Comparison of ENCODE assay signal across 9 mouse cellular contexts in the genomic region with DNA sequence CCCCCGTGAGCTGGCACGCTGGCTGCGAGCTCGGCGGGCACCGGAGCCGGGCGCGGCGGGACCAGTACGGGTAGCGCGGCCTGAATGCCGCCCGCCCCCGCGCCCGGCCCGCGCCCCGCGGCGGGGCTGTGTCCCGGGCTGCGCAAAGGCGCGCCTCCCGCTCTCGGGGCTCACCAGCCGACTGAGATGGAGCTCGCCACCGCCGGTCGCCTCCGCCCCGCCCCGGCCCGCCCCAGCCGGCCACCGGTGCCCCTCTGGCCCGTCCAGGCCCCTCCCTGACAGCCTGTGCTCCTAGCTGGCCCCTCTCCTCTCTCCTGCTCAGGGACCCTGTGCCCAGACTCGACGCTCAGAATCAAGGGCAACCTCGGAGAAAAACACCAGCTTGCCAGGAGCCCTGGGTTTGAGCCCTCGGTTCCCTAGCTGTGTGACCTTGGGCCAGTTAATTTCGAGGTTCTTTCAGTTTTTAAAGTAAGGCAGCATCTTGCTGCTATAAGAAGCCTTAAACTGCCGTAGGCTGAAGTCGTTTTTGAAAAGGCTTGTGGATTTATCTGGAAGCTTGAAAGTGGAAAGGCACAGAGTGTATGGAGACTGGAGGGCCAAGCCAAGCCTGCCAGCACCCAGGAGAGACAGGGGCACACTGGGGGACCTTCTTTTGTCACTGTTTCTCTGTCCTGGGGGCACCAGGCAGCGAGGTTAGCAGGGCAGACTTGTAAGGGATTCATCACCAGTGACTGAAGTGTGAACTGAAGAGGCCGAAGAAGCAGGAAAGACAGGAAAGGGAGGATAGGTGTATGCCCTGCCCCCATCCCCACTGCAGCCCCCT. TPM values are rescaled to one million over a fixed set of nuclear protein-coding genes. Genes with fewer than 3 reads are reported as not detected.
DNase-seq lines count a peak whose midpoint lies in the region; ATAC-seq and TF ChIP-seq lines count a peak whose summit lies in the region.
"Had no signal": no experiment of that assay in that cellular context is flagged by ENCODE, and none has a peak within 500 bp of the region (broad histone marks: within the 10 kb centered on the region; RNA-seq: fewer than 3 reads in every experiment).

A gene (minus strand): TSS at position 183 of the 823 bp plus-strand sequence.

- H3K4me1 ChIP-seq in heart, embryonic 13.5 days = peaks cover 28% of the 10 kb centered on the region
- H3K4me1 ChIP-seq in forebrain, embryonic 14.5 days (ENCODE audit: control insufficient read depth, insufficient read depth, low read length) = peaks cover 4% of the 10 kb centered on the region; the same call in 1 of the 2 replicates
- H3K4me1 ChIP-seq in limb, embryonic 14.5 days (ENCODE audit: control insufficient read depth, insufficient read depth, low read length) = peaks cover 10% of the 10 kb centered on the region

- peak within 1 kb of the TSS; percentile 73 for H3K9ac ChIP-seq in heart, embryonic 13.5 days
- H3K9ac ChIP-seq in forebrain, embryonic 14.5 days (ENCODE audit: low read length) = peak within 1 kb of the TSS; percentile 35
- peak within 1 kb of the TSS; percentile 38; the same call in 1 of the 2 replicates for H3K9ac ChIP-seq in limb, embryonic 14.5 days (ENCODE audit: low read depth, low read length, severe bottlenecking)

- no peak for ATAC-seq in heart, embryonic 13.5 days (ENCODE audit: extremely low read depth, insufficient number of reproducible peaks, low FRiP score, low TSS enrichment)
- ATAC-seq in forebrain, embryonic 14.5 days = no peak
- no peak for ATAC-seq in limb, embryonic 14.5 days (ENCODE audit: low FRiP score, low read depth)

- DNase-seq in heart, postnatal 25 days (ENCODE audit: low spot score) = no peak
- peak; percentile 66 to 68 for DNase-seq in adrenal gland, postnatal 36 days
- DNase-seq in forebrain, embryonic 14.5 days (ENCODE audit: low spot score) = no peak
- no peak for DNase-seq in limb, embryonic 14.5 days (ENCODE audit: low spot score)
- no peak for DNase-seq in adipocyte (ENCODE audit: low spot score)
- no peak for DNase-seq in frontal cortex, postnatal 10 days (ENCODE audit: low spot score in 2 of 2)
- no peak for DNase-seq in lung, postnatal 10 days

- WGBS in heart, embryonic 13.5 days = 6% methylated on average over 42 of the region's 50 CpGs
- WGBS in forebrain, embryonic 14.5 days = 6% methylated on average over 46 of the region's 50 CpGs
- 13% methylated on average over 12 of the region's 50 CpGs for WGBS in limb, embryonic 14.5 days

- H3K4me3 ChIP-seq in heart, embryonic 13.5 days = peak within 1 kb of the TSS; percentile 52
- H3K4me3 ChIP-seq in forebrain, embryonic 14.5 days (ENCODE audit: low read depth, low read length) = peak within 1 kb of the TSS; percentile 24
- peak within 1 kb of the TSS; percentile 38 for H3K4me3 ChIP-seq in limb, embryonic 14.5 days (replicated peaks; ENCODE audit: low read length)

- peaks cover 26% of the 10 kb centered on the region for H3K36me3 ChIP-seq in heart, embryonic 13.5 days
- H3K36me3 ChIP-seq in forebrain, embryonic 14.5 days (ENCODE audit: control insufficient read depth, insufficient read depth, low read length) = peaks cover 17% of the 10 kb centered on the region; the same call in 1 of the 2 replicates
- peaks cover 17% of the 10 kb centered on the region for H3K36me3 ChIP-seq in limb, embryonic 14.5 days (ENCODE audit: control insufficient read depth, insufficient read depth, low read length)

- H3K27me3 ChIP-seq in heart, embryonic 13.5 days (replicated peaks) = peaks cover 90% of the 10 kb centered on the region
- H3K27me3 ChIP-seq in forebrain, embryonic 14.5 days (replicated peaks; ENCODE audit: control insufficient read depth, insufficient read depth, low read length) = peaks cover 48% of the 10 kb centered on the region
- H3K27me3 ChIP-seq in limb, embryonic 14.5 days (ENCODE audit: control insufficient read depth, insufficient read depth, low read length) = peaks cover 64% of the 10 kb centered on the region

- H3K4me2 ChIP-seq in heart, embryonic 13.5 days = peak within 1 kb of the TSS; percentile 78
- H3K4me2 ChIP-seq in forebrain, embryonic 14.5 days (ENCODE audit: low read length) = peak within 1 kb of the TSS; percentile 48
- H3K4me2 ChIP-seq in limb, embryonic 14.5 days (replicated peaks; ENCODE audit: low read depth, low read length, severe bottlenecking) = peak within 1 kb of the TSS; percentile 64

- no peak for TF ChIP-seq POLR2A in limb, embryonic 14.5 days (IDR thresholded peaks at IDR 0.05; ENCODE audit: borderline replicate concordance, extremely low read depth, insufficient read depth, insufficient read length)

- H3K9me3 ChIP-seq in heart, embryonic 13.5 days = no peaks in the 10 kb centered on the region
- H3K9me3 ChIP-seq in forebrain, embryonic 14.5 days (replicated peaks; ENCODE audit: control insufficient read depth, low read length) = no peaks in the 10 kb centered on the region
- no peaks in the 10 kb centered on the region for H3K9me3 ChIP-seq in limb, embryonic 14.5 days (ENCODE audit: control insufficient read depth, low read length)

- no peak within 1 kb of the TSS for H3K27ac ChIP-seq in heart, embryonic 13.5 days (replicated peaks)
- H3K27ac ChIP-seq in forebrain, embryonic 14.5 days (ENCODE audit: low read depth, low read length) = no peak within 1 kb of the TSS
- H3K27ac ChIP-seq in limb, embryonic 14.5 days (replicated peaks; ENCODE audit: low read depth, low read length) = no peak within 1 kb of the TSS

- intact Hi-C loops in heart, postnatal 25 days (cut with DNase I) = no loop called here

RNA-seq across cellular contexts. Expression of the gene that starts here (rescaled TPM):
- polyA plus RNA-seq in heart, embryonic 13.5 days (2015; fragmentation: Nextera tagmentation; extraction: Ambion mirVana) = 0.04 TPM in 1 of 2 replicates, not detected in the other
- under 1 TPM; 0.10 to 0.34 TPM for total RNA-seq in heart, postnatal 25 days (2021)
- 1 to 10 TPM; 1.7 to 4.6 TPM for total RNA-seq in adrenal gland, postnatal 36 days (2021)
- polyA plus RNA-seq in forebrain, embryonic 14.5 days (2014; fragmentation: Nextera tagmentation; extraction: Ambion mirVana) = 0.12 and 0.14 TPM in 2 replicates
- 0.20 and 0.21 TPM in 2 replicates for polyA plus RNA-seq in limb, embryonic 14.5 days (2012; rRNA removed)
- polyA plus RNA-seq in limb, embryonic 14.5 days (2014; fragmentation: Nextera tagmentation; extraction: Ambion mirVana) = not detected in 2 replicates
- polyA plus RNA-seq: G1E had no signal

Comparison
In these comparisons a context has a peak if more than half of its experiments do, and no peak if none do; other contexts are left out.
1. DNase-seq: peak in adrenal gland, postnatal 36 days (2 of 2); none in heart, postnatal 25 days (single experiment), forebrain, embryonic 14.5 days (single experiment), limb, embryonic 14.5 days (single experiment), adipocyte (single experiment), frontal cortex, postnatal 10 days (0 of 2) and lung, postnatal 10 days (single experiment).
2. Peak in every context shown above with its lines, with median percentiles within 50 percentile points of each other: H3K4me2 ChIP-seq, H3K4me3 ChIP-seq and H3K9ac ChIP-seq.